Mouse (Mus musculus): ENCODE data around the gene H2al1o.
"Not testable (repeated sequence)": the region's sequence is repeated elsewhere in the genome, so short reads cannot be mapped to it uniquely, and the experiment has no call there.

H2al1o gene

DNA sequence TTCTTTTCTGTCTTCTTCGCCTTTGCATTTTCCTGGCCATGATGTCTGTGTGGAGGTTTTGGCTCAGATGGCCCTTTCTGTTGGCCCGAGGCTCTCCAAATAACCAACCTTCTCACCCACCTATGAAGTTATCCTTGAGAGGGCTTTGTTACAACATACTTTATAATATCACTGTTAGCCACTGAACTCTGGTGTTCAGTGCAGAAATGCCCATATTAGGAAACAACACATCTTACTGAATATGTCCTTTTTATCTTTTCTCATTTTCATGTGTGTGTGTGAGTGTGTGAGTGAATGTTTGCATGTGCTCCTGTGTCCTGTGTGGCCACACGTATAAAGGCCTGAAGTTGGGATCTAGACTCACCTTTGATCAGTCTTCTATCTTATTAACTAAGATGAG, at the start of gene H2al1o:
TSS of gene H2al1o (minus strand) at position 101 of the 400 bp plus-strand sequence.
- DNase-seq (ENCODE audit: low read depth, low spot score) = not testable (repeated sequence)

DNA sequence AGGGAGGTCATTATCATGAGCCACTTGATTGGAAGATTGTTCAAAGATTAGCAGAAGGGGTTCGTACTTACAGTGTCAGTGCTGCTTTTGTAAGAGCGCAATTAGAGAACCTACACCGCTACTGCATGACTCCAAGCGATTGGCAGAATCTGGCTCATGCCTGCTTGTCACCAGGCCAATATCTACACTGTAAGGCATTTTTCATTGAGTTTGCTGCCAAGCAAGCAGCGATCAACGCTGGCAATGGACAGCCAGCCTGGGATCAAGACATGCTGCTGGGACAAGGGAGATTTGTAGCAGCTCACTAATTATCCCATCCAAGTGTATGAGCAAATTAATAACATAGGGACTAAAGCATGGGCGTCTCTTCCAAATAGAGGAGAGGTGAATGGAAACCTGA, 25.8 kb upstream of the H2al1o start:
- DNase-seq (ENCODE audit: low read depth, low spot score) = not testable (repeated sequence)

DNA sequence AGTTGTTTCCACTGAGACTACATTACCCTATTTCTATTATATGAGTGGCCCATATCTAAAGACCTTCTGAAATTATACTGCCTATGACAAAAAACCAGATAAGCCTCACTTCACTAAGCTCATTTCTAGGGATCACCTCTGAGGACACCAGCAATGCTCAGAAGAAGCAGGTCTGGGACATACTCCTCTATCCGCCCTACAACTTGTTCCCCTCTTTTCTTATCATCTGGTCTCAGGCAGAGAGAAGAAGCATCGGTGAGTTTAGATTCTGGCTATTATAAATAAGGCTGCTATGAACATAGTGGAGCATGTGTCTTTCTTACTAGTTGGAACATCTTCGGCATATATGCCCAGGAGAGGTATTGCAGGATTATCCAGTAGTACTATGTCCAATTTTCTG, 35.3 kb downstream of the H2al1o start:
- no peak for DNase-seq (ENCODE audit: low read depth, low spot score)
